ENCODE assay signal across 14 mouse cellular contexts in genomic region chr2:148023340-148023806, GRCm38 (mm10). TPM values are rescaled to one million over a fixed set of nuclear protein-coding genes. Genes with fewer than 3 reads are reported as not detected.
DNase-seq lines count a peak whose midpoint lies in the region; ATAC-seq and TF ChIP-seq lines count a peak whose summit lies in the region.
"Had no signal": no experiment of that assay in that cellular context is flagged by ENCODE, and none has a peak within 500 bp of the region (broad histone marks: within the 10 kb centered on the region; RNA-seq: fewer than 3 reads in every experiment).

No protein-coding gene starts in this region.

- intact Hi-C loops in heart, adult 2 months (cut with DNase I), result no loop called here
- intact Hi-C loops in heart, postnatal 10 days (cut with DNase I), result no loop called here

- DNase-seq in heart, adult 11 months, result peak; percentile 70
- no peak for DNase-seq in heart, adult 2 months
- peak; percentile 58 for DNase-seq in midbrain, embryonic 10.5 days (ENCODE audit: low spot score)
- no peak for DNase-seq in heart, postnatal 10 days
- no peak for DNase-seq in yolk sac, embryonic 10.5 days (ENCODE audit: low spot score)
- DNase-seq: cerebellum, adult 8-10 months; forebrain, postnatal 0 days; layer of hippocampus, postnatal 36 days had no signal

- no peaks in the 10 kb centered on the region for H3K9me3 ChIP-seq in midbrain, embryonic 10.5 days (replicated peaks)
- no peaks in the 10 kb centered on the region for H3K9me3 ChIP-seq in midbrain, embryonic 16.5 days (replicated peaks; ENCODE audit: control insufficient read depth, low read length, poor library complexity, severe bottlenecking)
- no peaks in the 10 kb centered on the region for H3K9me3 ChIP-seq in liver, embryonic 15.5 days (replicated peaks)
- H3K9me3 ChIP-seq in midbrain, embryonic 15.5 days, result no peaks in the 10 kb centered on the region
- H3K9me3 ChIP-seq: limb, embryonic 13.5 days had no signal

- H3K4me3 ChIP-seq in heart, adult 2 months, result no peak overlapping the region
- peak overlapping the region; percentile 34 for H3K4me3 ChIP-seq in midbrain, embryonic 10.5 days
- no peak overlapping the region for H3K4me3 ChIP-seq in midbrain, embryonic 16.5 days (ENCODE audit: low read depth, low read length)
- no peak overlapping the region for H3K4me3 ChIP-seq in liver, embryonic 15.5 days (replicated peaks)
- no peak overlapping the region for H3K4me3 ChIP-seq in midbrain, embryonic 15.5 days
- H3K4me3 ChIP-seq: limb, embryonic 13.5 days had no signal

- TF ChIP-seq EP300 in heart, adult 2 months (IDR thresholded peaks at IDR 0.05; ENCODE audit: insufficient read depth, low read depth, low read length), result no peak

- H3K4me2 ChIP-seq in midbrain, embryonic 16.5 days (ENCODE audit: low read length), result no peak overlapping the region
- H3K4me2 ChIP-seq in liver, embryonic 15.5 days, result 0 out of 2 replicates have a peak overlapping the region, but pooled peaks have one; percentile 10
- no peak overlapping the region for H3K4me2 ChIP-seq in midbrain, embryonic 15.5 days
- H3K4me2 ChIP-seq: limb, embryonic 13.5 days had no signal

- ATAC-seq in midbrain, embryonic 16.5 days, result no peak
- ATAC-seq in liver, embryonic 15.5 days (ENCODE audit: insufficient read depth), result no peak
- peak; percentile 58; the same call in 1 of the 2 replicates for ATAC-seq in midbrain, embryonic 15.5 days (replicated peaks)
- ATAC-seq: forebrain, postnatal 0 days had no signal

- H3K27me3 ChIP-seq in heart, adult 2 months (ENCODE audit: control insufficient read depth, insufficient read depth, low read length), result peaks cover 1% of the 10 kb centered on the region; the same call in 1 of the 2 replicates
- peaks cover 100% of the 10 kb centered on the region for H3K27me3 ChIP-seq in midbrain, embryonic 10.5 days (ENCODE audit: low read depth, poor library complexity, severe bottlenecking)
- H3K27me3 ChIP-seq in midbrain, embryonic 16.5 days (ENCODE audit: control insufficient read depth, insufficient read depth, low read depth, low read length), result peaks cover 69% of the 10 kb centered on the region
- H3K27me3 ChIP-seq in liver, embryonic 15.5 days, result peaks cover 7% of the 10 kb centered on the region; the same call in 1 of the 2 replicates
- H3K27me3 ChIP-seq in midbrain, embryonic 15.5 days (replicated peaks), result peaks cover 92% of the 10 kb centered on the region

- H3K4me1 ChIP-seq in heart, adult 2 months (ENCODE audit: control insufficient read depth, insufficient read depth, low read length), result no peaks in the 10 kb centered on the region
- peaks cover 56% of the 10 kb centered on the region for H3K4me1 ChIP-seq in midbrain, embryonic 10.5 days
- H3K4me1 ChIP-seq in midbrain, embryonic 16.5 days (ENCODE audit: control insufficient read depth, insufficient read depth, low read length), result no peaks in the 10 kb centered on the region
- no peaks in the 10 kb centered on the region for H3K4me1 ChIP-seq in liver, embryonic 15.5 days (replicated peaks)
- H3K4me1 ChIP-seq in midbrain, embryonic 15.5 days, result peaks cover 5% of the 10 kb centered on the region; the same call in 1 of the 2 replicates
- H3K4me1 ChIP-seq: limb, embryonic 13.5 days had no signal

- TF ChIP-seq POLR2A in heart, adult 2 months (IDR thresholded peaks at IDR 0.05; ENCODE audit: insufficient read depth, low read depth, low read length), result no peak

- TF ChIP-seq CTCF in heart, adult 2 months (IDR thresholded peaks at IDR 0.05), result no peak

- no peaks in the 10 kb centered on the region for H3K79me2 ChIP-seq in heart, adult 2 months (replicated peaks; ENCODE audit: control insufficient read depth, insufficient read depth, low read length)

- no peak overlapping the region for H3K27ac ChIP-seq in heart, adult 2 months
- peak overlapping the region; percentile 79 for H3K27ac ChIP-seq in midbrain, embryonic 10.5 days (replicated peaks)
- no peak overlapping the region for H3K27ac ChIP-seq in midbrain, embryonic 16.5 days (ENCODE audit: low read length)
- no peak overlapping the region for H3K27ac ChIP-seq in liver, embryonic 15.5 days (replicated peaks)
- no peak overlapping the region for H3K27ac ChIP-seq in midbrain, embryonic 15.5 days
- H3K27ac ChIP-seq: limb, embryonic 13.5 days had no signal

- H3K9ac ChIP-seq in heart, adult 2 months (ENCODE audit: low read depth, low read length), result no peak overlapping the region
- H3K9ac ChIP-seq in midbrain, embryonic 16.5 days (ENCODE audit: low read depth, low read length), result no peak overlapping the region
- H3K9ac ChIP-seq in liver, embryonic 15.5 days, result no peak overlapping the region
- H3K9ac ChIP-seq in midbrain, embryonic 15.5 days, result no peak overlapping the region
- H3K9ac ChIP-seq: forebrain, postnatal 0 days; limb, embryonic 13.5 days had no signal

- 20% methylated on average over 12 of the region's 12 CpGs for WGBS in heart, adult 2 months
- WGBS in midbrain, embryonic 10.5 days, result 4% methylated on average over 12 of the region's 12 CpGs
- under 1% methylated on average over 12 of the region's 12 CpGs for WGBS in midbrain, embryonic 16.5 days
- 17% methylated on average over 12 of the region's 12 CpGs for WGBS in liver, embryonic 15.5 days (ENCODE audit: insufficient replicate concordance)
- WGBS in midbrain, embryonic 15.5 days, result 1% methylated on average over 12 of the region's 12 CpGs

- no peaks in the 10 kb centered on the region for H3K36me3 ChIP-seq in heart, adult 2 months (ENCODE audit: control insufficient read depth, insufficient read depth, low read length)
- no peaks in the 10 kb centered on the region for H3K36me3 ChIP-seq in midbrain, embryonic 10.5 days
- H3K36me3 ChIP-seq in midbrain, embryonic 16.5 days (ENCODE audit: control insufficient read depth, insufficient read depth, low read length), result no peaks in the 10 kb centered on the region
- H3K36me3 ChIP-seq in liver, embryonic 15.5 days (replicated peaks), result no peaks in the 10 kb centered on the region
- H3K36me3 ChIP-seq in midbrain, embryonic 15.5 days (replicated peaks), result no peaks in the 10 kb centered on the region
- H3K36me3 ChIP-seq: limb, embryonic 13.5 days had no signal

RNA-seq across cellular contexts. Expression of gene Foxa2, which starts 23.4 kb away (rescaled TPM):
- not detected for total RNA-seq in heart, adult 2 months (2021)
- polyA plus RNA-seq in heart, adult 2 months (2012; rRNA removed), result 0.35 TPM in 1 of 2 replicates, not detected in the other
- 10.4 and 12.1 TPM in 2 replicates for polyA plus RNA-seq in midbrain, embryonic 10.5 days (2016; fragmentation: Nextera tagmentation; extraction: Ambion mirVana)
- polyA plus RNA-seq in midbrain, embryonic 16.5 days (2015; fragmentation: Nextera tagmentation; extraction: Ambion mirVana), result 1.9 and 4.1 TPM in 2 replicates
- 3.9 and 4.3 TPM in 2 replicates for polyA plus RNA-seq in liver, embryonic 15.5 days (2015; fragmentation: Nextera tagmentation; extraction: Ambion mirVana)
- 5.2 and 6.1 TPM in 2 replicates for polyA plus RNA-seq in midbrain, embryonic 15.5 days (2015; fragmentation: Nextera tagmentation; extraction: Ambion mirVana)
- total RNA-seq in heart, postnatal 10 days (2021), result not detected
- total RNA-seq: layer of hippocampus, postnatal 36 days had no signal
- polyA plus RNA-seq: gonadal fat pad, adult 2 months; heart, postnatal 0 days had no signal

Comparison
In these comparisons a context has a peak if more than half of its experiments do, and no peak if none do; other contexts are left out.
1. DNase-seq: peak in heart, adult 11 months (single experiment) and midbrain, embryonic 10.5 days (single experiment); none in heart, adult 2 months (0 of 2), heart, postnatal 10 days (0 of 2) and yolk sac, embryonic 10.5 days (single experiment).